Mouse (Mus musculus) erythroblast, embryonic 14.5 days (primary cell): ENCODE data around the gene Dhx16. TPM values are rescaled to one million over a fixed set of nuclear protein-coding genes. Genes with fewer than 3 reads are reported as not detected.

Experiments
- H3K27me3 ChIP-seq: 2 replicates; pipeline ENCODE4 v1.6.1; 2012; ENCODE audit warnings: inconsistent platforms; ENCODE audit not compliant: control insufficient read depth
- H3K36me3 ChIP-seq: 2 replicates; pipeline ENCODE4 v1.6.1; 2012; ENCODE audit warnings: mild to moderate bottlenecking, inconsistent platforms; ENCODE audit not compliant: control insufficient read depth
- H3K4me1 ChIP-seq: 2 replicates; pipeline ENCODE4 v1.6.1; 2012; ENCODE audit warnings: inconsistent platforms; ENCODE audit not compliant: control insufficient read depth
- H3K4me3 ChIP-seq: replicated peaks from 2 replicates; pipeline ENCODE3; 2012; ENCODE audit warnings: moderate library complexity, mild to moderate bottlenecking, inconsistent platforms
- H3K9me3 ChIP-seq: 2 replicates; pipeline ENCODE4 v1.6.1; 2012; ENCODE audit warnings: low read length, inconsistent platforms, mixed read lengths; ENCODE audit not compliant: control insufficient read depth
- GATA1 ChIP-seq: IDR thresholded peaks from 2 replicates; pipeline ENCODE4 v1.6.1; 2012; ENCODE audit warnings: low read length, inconsistent platforms, mixed read lengths
- TAL1 ChIP-seq: IDR thresholded peaks from 3 replicates; pipeline ENCODE4 v1.6.1; 2012; ENCODE audit warnings: low read length, inconsistent platforms, mixed read lengths
- polyA plus RNA-seq: library from polyadenylated mRNA; stranded (reverse); fragments of >175 nt; gene quantifications from 2 replicates; pipeline ENCODE4 v1.2.3, GENCODE M21; 2012

Gene Dhx16
- polyA plus RNA-seq, 1 experiment: 5.2 TPM

DNA sequence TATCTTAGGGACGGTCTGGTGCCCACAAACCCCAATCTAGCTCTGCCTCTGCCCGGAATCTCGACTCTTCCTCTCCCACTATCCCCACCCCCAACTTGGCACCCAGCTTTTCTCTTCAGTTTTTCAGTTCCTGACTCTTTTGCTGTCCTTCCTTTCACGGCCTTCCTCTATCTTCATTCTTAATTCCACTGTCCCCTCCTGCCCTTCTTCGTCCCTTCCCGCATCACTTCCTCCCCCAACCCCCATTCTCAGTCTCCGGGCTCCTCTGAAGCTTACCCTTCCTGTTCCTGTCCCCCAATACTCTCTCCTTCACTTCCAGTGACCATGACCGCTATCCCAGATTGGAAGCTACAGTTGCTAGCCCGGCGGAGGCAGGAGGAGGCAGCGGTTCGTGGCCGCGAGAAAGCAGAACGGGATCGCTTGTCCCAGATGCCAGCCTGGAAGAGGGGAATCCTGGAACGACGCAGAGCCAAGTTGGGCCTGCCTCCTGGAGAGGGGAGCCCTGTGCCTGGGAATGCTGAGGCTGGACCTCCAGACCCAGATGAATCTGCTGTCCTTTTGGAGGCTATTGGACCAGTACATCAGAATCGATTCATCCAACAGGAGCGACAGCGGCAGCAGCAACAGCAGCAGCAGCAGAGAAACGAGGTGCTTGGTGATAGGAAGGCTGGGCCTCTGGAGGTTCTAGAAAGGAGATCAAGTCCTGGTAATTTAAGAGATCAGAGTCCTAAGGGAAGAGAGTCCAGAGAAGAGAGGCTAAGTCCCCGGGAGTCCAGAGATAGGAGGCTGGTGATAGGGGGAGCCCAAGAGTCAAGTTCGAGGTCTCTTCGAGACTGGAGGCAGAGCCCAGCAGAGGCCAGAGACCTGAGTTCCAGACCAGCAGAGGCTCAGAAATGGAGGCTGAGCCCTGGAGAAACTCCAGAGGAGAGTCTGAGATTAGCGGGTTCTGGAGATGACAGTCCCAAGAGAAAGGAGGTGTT lies 12.4 kb upstream of the Dhx16 start:
- peaks cover 18% of the 10 kb centered on the region for H3K36me3 ChIP-seq
- peaks cover 23% of the 10 kb centered on the region for H3K9me3 ChIP-seq
- TF ChIP-seq TAL1 (no peak), GATA1 (no peak)
- H3K4me1 ChIP-seq: peaks cover 55% of the 10 kb centered on the region
- peak overlapping the region; percentile 53 for H3K4me3 ChIP-seq
- peaks cover 85% of the 10 kb centered on the region for H3K27me3 ChIP-seq

DNA sequence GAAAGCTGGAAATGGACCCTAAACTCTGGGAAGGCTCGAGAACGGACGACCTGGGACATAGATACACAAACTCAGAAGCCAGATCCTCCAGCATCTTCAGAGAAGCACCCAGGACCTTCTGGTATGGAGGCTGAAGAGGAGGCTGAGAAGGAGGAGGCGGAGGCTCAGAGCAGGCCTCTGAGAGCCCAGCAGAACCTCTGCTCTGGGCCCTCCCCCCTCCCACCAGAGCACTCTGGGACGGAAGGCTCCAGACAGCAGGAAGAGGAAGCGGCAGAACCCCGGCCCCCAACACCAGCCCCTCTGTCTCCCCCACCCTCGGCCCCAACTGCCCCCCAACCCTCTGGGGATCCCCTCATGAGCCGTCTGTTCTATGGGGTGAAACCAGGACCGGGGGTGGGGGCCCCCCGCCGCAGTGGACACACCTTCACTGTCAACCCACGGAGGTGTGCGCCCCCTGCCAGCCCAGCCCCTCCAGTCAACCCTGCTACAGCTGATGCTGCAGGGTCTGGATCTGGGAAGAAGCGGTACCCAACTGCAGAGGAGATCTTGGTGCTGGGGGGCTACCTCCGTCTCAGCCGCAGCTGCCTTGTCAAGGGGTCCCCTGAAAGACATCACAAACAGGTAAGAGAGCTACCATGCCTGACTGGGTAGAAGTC lies 11.3 kb upstream of the Dhx16 start:
- peaks cover 16% of the 10 kb centered on the region for H3K36me3 ChIP-seq
- H3K4me3 ChIP-seq: peak overlapping the region; percentile 48
- H3K27me3 ChIP-seq: peaks cover 87% of the 10 kb centered on the region
- TF ChIP-seq TAL1: no peak
- TF ChIP-seq GATA1: no peak
- peaks cover 49% of the 10 kb centered on the region for H3K4me1 ChIP-seq
- H3K9me3 ChIP-seq: peaks cover 23% of the 10 kb centered on the region

DNA sequence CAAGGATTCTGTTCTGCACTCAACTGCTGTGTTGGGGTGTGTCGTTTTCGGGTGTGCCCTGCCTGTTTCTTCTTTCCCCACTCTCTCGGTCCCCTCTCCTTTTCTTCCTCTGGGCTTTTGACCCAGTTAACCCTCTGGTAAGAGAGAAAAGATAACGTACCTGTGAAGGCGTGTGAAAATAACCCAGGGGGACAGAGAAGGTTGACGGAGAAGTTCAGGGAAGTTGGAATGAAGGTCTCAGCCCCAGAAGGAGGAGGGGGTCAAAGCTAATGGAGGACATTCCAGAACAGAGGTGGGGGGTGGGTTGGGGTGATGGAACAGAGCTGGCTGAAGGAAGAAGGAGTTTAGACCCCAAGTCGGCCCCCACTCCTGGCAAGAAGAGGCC lies 10.7 kb upstream of the Dhx16 start:
- H3K9me3 ChIP-seq: peaks cover 23% of the 10 kb centered on the region
- TF ChIP-seq GATA1: no peak
- TF ChIP-seq TAL1: no peak
- H3K4me3 ChIP-seq: peak overlapping the region; percentile 48
- H3K4me1 ChIP-seq: peaks cover 53% of the 10 kb centered on the region
- peaks cover 81% of the 10 kb centered on the region for H3K27me3 ChIP-seq
- peaks cover 10% of the 10 kb centered on the region for H3K36me3 ChIP-seq

DNA sequence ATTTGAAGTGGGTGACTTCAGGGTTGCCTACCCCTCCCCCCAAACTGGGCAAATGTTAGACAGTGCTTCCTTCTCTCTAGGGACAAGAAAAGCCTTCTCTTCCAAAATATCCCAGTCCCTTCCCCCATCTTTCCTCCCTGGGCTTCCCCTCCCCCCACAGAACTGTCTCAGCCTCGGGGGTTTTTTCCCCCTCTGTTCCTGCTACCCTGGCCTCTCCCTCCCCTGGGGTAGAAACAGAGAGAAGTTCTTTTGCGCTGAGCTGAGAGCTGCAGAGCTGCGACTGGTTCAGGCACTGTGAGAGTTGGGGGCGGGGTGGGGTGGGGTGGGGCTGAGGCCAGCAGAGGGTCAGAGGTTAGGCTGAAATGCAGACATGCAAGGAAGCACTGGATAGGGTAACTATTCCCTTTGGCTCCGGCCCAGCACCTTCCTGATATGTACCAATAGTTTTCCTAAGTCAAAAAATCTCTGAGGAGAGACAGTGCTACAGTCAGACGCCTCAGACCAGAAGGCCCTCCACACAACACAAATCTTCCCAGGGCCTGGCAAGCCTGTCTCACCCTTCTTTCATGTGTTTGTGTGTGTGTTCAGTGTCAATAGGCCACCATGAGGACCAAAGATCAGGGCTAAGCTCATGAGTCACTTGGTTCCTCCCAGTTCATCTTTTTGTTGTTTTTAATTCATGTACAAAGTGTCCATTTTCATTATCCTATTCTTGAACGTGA lies 10.1 kb upstream of the Dhx16 start:
- peaks cover 23% of the 10 kb centered on the region for H3K9me3 ChIP-seq
- peak overlapping the region; percentile 48 for H3K4me3 ChIP-seq
- H3K4me1 ChIP-seq: peaks cover 54% of the 10 kb centered on the region
- H3K27me3 ChIP-seq: peaks cover 75% of the 10 kb centered on the region
- peaks cover 4% of the 10 kb centered on the region for H3K36me3 ChIP-seq
- TF ChIP-seq TAL1 (no peak), GATA1 (no peak)

DNA sequence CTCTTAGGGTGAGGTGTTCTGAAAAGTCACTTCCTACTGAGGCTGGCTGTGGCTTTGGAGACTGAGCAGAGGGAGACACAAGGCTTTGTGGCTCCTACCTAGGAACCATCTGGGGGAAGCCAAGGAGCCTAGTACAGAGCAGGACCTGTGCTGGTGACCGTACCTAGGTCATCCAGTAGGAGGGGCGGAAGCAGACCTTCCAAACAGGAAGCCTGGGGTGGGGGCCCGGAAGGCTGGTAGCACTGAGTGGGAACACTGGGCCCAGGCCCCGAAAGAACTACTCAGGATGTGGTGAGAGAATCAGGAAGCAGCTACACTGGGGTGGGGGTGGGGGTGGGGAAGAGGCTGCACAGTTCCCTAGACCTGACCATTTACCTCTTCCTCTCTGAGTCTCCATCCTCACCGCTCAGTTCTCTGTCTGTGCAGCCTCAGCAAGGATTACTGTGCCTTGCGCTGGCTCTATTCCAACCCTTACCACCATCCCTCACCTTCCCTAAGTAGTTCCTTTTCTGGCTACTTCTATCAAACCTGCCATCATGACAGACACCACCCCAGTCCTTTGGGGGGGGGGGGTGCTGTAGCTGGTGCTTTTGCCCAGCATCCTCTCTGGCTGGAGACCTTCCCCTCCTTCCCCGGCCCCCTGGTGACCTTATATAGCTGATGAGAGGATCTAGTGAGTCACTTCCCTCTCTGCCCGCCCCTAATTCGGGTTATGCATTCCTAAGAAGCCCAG lies 9.3 kb upstream of the Dhx16 start:
- Histone ChIP-seq H3K4me1 (peaks cover 54% of the 10 kb centered on the region), H3K27me3 (peaks cover 67% of the 10 kb centered on the region), H3K4me3 (no peak overlapping the region), H3K9me3 (peaks cover 23% of the 10 kb centered on the region), H3K36me3 (no peaks in the 10 kb centered on the region; the same call in 1 of the 2 replicates)
- TF ChIP-seq GATA1 (no peak), TAL1 (no peak)

DNA sequence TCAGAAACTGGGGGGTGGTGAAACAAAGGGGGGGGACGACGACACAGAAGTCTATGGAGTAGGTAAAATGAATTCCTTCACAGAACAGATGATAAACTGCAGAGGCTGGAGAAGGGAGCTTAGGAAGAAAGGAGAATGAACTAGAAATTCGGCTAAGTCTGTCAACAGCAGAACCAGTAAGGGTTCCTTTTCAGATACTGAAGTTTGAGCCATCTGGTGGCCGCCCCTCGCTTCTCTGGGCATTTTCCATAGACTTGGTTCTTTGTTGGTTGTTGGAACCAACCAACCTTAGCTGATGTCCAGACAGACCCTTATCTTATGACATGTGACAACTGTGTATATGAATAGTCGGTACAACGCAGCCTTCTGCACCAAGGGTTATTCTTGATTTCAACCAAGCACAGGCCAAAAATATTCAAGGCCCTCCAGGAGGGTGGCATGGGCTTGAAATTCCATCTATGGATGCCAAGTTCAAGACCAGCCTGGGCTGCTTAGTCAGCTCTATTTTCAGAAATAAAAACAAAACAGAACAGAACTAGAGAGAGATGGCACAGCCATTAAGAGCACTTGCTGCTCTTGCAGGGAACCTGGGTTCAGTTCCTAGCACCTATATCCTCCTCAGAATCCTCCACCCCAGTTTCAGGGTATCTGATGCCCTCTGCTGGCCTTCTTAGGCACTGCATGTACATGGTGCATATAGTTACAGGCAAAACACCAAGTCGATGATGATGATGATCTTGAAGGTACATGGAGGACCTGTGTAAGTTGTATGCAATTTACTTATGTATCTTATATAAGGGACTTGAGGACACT lies 8.5 kb upstream of the Dhx16 start:
- H3K9me3 ChIP-seq: peaks cover 16% of the 10 kb centered on the region
- H3K4me1 ChIP-seq: peaks cover 46% of the 10 kb centered on the region
- H3K27me3 ChIP-seq: peaks cover 59% of the 10 kb centered on the region
- TF ChIP-seq GATA1 (no peak), TAL1 (no peak)
- no peak overlapping the region for H3K4me3 ChIP-seq
- no peaks in the 10 kb centered on the region; the same call in 1 of the 2 replicates for H3K36me3 ChIP-seq

DNA sequence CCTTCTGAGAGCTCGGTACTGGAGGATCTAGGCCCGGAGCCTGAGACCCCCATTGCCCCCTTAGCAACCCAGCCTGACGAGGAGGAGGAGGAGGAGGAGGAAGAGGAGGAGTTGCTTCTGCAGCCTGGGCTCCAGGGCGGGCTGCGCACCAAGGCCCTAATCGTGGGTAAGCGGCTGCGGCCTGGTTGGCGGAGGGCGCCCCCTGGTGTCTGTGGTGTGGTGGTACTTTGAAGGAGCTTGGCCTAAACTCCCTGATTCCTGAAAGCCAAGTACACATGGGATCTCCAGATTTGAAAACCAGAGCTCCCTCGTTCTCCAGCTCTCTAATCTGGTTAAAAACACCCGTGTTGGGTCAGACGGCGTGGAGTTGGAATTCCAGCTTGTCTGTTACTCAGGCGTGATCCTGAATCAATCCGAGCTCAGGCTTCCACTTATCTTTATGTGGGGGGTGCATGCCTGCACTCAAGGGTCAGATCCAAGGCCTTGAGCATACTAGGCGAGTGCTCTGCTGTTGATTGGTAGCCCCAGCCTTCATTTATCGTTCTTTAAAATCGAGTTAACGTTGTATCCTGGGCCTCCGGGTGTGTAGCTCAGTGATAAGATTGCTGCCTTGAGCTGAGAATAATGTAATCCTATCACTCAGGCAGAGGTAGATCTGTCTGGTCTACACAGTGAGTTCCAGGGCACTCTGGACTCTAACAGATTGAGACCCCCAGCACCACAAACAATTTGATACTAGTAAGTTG lies 5.7 kb upstream of the Dhx16 start:
- Histone ChIP-seq H3K36me3 (no peaks in the 10 kb centered on the region; the same call in 1 of the 2 replicates), H3K4me3 (no peak overlapping the region), H3K4me1 (peaks cover 28% of the 10 kb centered on the region), H3K9me3 (peaks cover 6% of the 10 kb centered on the region), H3K27me3 (peaks cover 31% of the 10 kb centered on the region)
- TF ChIP-seq TAL1 (no peak), GATA1 (no peak)
